Mouse (Mus musculus): ENCODE results near the gene Rnft2. TPM values are rescaled to one million over a fixed set of nuclear protein-coding genes. Genes with fewer than 3 reads are reported as not detected.

Rnft2 gene
- total RNA-seq, 1 experiment from 2014 or later, result 0.05 TPM

- no peak for ATAC-seq (replicated peaks; ENCODE audit: low read depth, poor library complexity, severe bottlenecking)
Measured at GRCm38 (mm10) chr5:118145458-118145857, 99.5 kb downstream of the Rnft2 start.

GRCm38 (mm10) chr5:118144770-118145169 lies 100.1 kb downstream of the Rnft2 start:
- no peak for ATAC-seq (replicated peaks; ENCODE audit: low read depth, poor library complexity, severe bottlenecking)

GRCm38 (mm10) chr5:118144327-118144726 lies 100.6 kb downstream of the Rnft2 start:
- no peak for ATAC-seq (replicated peaks; ENCODE audit: low read depth, poor library complexity, severe bottlenecking)

- no peak for ATAC-seq (replicated peaks; ENCODE audit: low read depth, poor library complexity, severe bottlenecking)
Measured at GRCm38 (mm10) chr5:118143211-118144026, 101.5 kb downstream of the Rnft2 start.

- ATAC-seq (replicated peaks; ENCODE audit: low read depth, poor library complexity, severe bottlenecking), result no peak
Measured at GRCm38 (mm10) chr5:118142471-118142870, 102.4 kb downstream of the Rnft2 start.

Other genes starting within 250 kb of the Rnft2 start
- gene Tesc, start 217.4 kb downstream of the Rnft2 start, total RNA-seq (2017), result not detected in 2 replicates
- 20.0 and 23.7 TPM in 2 replicates for gene Fbxw8, start 89.7 kb downstream of the Rnft2 start, total RNA-seq (2017)
- gene Hrk, start 80.5 kb downstream of the Rnft2 start, total RNA-seq (2017), result not detected in 2 replicates
- gene 2410131K14Rik, start 111 bp upstream of the Rnft2 start, total RNA-seq (2017), result 1.8 and 1.9 TPM in 2 replicates